Mouse (Mus musculus) MEL (cell line): ENCODE results near the gene Wdr62.

Source experiments
- CTCF ChIP-seq, 3 experiments: IDR thresholded peaks in 2 of 3; conservative IDR thresholded peaks in 1 of 3; 2 replicates each; pipeline ENCODE4 v1.5.1; 2011 to 2012; ENCODE audit warnings: low read length in 3 of 3, low read depth in 2 of 3, mild to moderate bottlenecking in 2 of 3, improper control_type of control experiment in 1 of 3, inconsistent platforms in 1 of 3, mixed read lengths in 1 of 3, moderate library complexity in 1 of 3; ENCODE audit not compliant: control insufficient read depth in 1 of 3, insufficient read depth in 1 of 3, poor library complexity in 1 of 3, severe bottlenecking in 1 of 3
- EP300 ChIP-seq, 2 experiments: IDR thresholded peaks; 2 replicates each; pipeline ENCODE4 v1.6.1; 2011; ENCODE audit warnings: improper control_type of control experiment in 2 of 2, low read length in 2 of 2, low read depth in 1 of 2, mild to moderate bottlenecking in 1 of 2
- HCFC1 ChIP-seq: IDR thresholded peaks from 2 replicates; pipeline ENCODE4 v1.6.1; 2012; ENCODE audit warnings: low read depth, mild to moderate bottlenecking, inconsistent platforms, low read length, improper control_type of control experiment, moderate library complexity

- TF ChIP-seq EP300 (IDR thresholded peaks at IDR 0.05; ENCODE audit: low read depth in 1 of 2, low read length in 2 of 2) (no peak), HCFC1 (no peak), CTCF (IDR thresholded peaks at IDR 0.05 in 2 of 3, conservative IDR thresholded peaks at IDR 0.05 in 1 of 3; ENCODE audit: control insufficient read depth in 1 of 3, insufficient read depth in 1 of 3, low read depth in 2 of 3, low read length in 3 of 3, poor library complexity in 1 of 3, severe bottlenecking in 1 of 3) (no peak)
Measured at GRCm38 (mm10) chr7:30288046-30288445, 7.8 kb upstream of the Wdr62 start.
